Mouse (Mus musculus) G1E (cell line): ENCODE data around the gene Atox1.

Experiments used
- CTCF ChIP-seq: IDR thresholded peaks from 2 replicates; pipeline ENCODE4 v1.5.1; 2012; ENCODE audit warnings: low read depth, low read length, inconsistent platforms, mixed read lengths
- GATA1 ChIP-seq: IDR thresholded peaks from 2 replicates; pipeline ENCODE4 v1.6.1; 2012; ENCODE audit warnings: borderline replicate concordance, low read length, inconsistent platforms, mixed read lengths
- POLR2AphosphoS5 ChIP-seq: IDR thresholded peaks from 2 replicates; pipeline ENCODE4 v1.6.1; 2012; ENCODE audit warnings: low read depth, low read length, inconsistent platforms; ENCODE audit not compliant: insufficient replicate concordance
- TAL1 ChIP-seq: conservative IDR thresholded peaks from 2 replicates; pipeline ENCODE4 v1.6.1; 2012; ENCODE audit warnings: low read depth, low read length, inconsistent platforms, mixed read lengths

DNA sequence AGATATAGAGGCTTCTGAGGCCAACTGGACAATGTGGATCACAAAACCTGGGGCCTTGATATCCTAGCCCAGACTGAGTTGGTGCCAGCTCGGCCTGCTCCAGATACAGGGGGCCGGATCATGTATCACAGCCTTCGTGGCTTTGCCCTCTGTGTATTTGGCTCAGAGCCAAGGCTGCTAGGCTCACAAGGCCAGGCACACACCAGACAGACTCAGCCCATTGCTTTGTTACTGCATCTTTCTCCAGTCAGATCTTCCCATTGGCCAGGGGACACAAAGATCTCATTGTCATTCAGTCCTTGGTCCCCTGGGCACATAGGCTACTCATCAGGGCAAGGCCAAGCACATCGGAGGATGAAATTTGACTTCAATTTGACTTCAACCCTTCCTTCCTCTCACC lies 37.3 kb downstream of the Atox1 start:
- no peak for TF ChIP-seq CTCF
- TF ChIP-seq GATA1, result no peak
- TF ChIP-seq POLR2AphosphoS5, result no peak
- TF ChIP-seq TAL1, result no peak
